Mouse (Mus musculus) c-Kit-positive CD71-positive TER-119-positive erythroid progenitor cells, embryonic 14.5 days (primary cell): ENCODE measurements around the gene Ces1e.

ENCODE experiments used
- DNase-seq: peaks from one replicate; pipeline ENCODE4 v3.0.0-alpha.2; 2013; ENCODE audit warnings: low spot score

Gene Ces1e

DNA sequence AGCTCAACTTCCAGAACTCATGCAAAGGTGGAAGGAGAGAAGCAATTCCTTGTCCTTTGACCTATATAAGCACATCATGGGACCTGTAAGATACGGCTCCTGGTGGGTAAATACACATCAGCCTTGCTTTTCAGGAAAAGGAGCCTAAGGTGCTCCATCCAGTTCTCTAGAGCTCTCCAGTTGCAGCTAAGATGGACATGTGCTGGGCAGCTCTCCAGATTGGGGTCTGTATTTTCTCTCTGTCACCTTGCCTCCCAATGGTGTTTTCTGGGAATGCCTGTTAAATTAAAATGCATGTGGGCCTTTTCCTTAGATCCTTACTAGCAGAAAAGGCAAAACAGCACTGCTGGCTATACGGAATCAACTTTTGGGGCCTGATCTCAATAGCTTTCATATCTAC, 54.9 kb downstream of the Ces1e start:
- no peak for DNase-seq

DNA sequence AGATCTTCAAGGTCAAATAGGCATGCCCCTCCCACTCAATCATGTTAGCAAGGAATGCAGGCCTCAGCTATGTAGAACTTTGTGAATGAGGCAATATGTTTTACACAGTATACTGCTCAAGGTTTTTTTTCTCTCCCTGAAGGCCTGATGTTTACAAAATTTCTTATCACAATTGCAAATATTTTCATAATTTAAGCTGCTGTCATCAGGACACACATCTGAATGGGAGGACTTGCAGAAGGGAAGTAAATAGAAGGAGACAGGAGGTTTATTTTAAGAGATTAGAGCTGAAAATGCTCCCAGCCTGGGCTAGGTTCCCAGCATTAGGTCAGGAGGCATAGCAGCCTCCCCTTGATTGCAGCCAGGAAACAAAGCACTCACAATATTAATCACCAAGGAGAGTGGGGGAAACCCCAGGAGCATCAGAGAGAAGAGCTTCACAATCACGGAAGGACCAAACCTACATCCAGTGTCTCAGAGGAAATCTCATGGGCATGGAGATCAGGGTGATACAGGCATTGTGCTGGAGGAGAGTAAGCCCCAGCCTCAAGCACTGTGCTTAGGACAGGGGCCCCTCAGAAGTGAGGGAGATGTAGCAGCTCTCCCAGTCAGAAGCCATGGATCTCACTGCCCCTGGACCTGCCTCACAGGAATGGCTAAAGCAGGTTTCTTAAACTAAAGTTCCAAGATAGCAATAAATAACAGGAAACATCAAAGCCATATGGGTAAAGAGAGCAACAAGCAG, 57.4 kb downstream of the Ces1e start:
- no peak for DNase-seq

DNA sequence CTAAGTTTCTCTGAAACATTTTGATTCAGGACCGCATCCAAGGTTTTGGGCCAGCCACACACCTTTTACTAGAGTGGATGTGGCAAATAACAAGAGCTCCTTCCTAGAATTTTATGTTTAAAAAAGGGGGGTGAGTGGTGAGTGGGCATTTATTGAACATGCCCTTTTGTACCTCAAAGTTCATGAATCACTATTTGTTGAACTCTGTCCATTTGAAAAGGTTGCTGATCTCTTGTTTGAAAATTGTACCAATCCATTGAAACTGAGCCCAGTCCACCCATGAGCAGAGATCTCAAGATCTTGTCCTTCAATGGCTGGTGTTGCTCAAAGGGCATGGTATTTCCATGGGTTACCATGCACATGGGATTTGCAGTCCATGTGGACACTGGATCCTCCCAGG, 66.1 kb downstream of the Ces1e start:
- DNase-seq: no peak

DNA sequence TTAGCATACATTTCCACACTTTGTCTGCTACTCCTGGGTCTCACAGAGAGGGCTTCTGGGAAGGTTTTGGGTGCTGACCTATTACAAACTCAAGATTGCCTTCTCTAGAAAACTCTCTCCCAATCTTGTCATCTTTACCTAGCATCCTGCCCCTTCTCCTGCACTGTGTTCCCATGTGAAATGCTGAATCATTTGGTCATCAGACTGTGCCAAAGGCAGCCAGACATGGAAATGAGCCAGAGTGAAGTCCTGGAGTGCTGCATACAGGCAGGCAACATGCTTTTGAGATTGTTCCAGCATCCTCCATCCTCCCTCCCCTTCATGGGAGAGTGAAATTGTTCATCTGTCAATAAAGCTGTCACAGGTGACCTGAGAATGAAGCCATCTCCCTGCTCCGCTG, 78.0 kb downstream of the Ces1e start:
- no peak for DNase-seq
